Mouse (Mus musculus): ENCODE results near the gene Tspan8.

The Tspan8 gene

GRCm38 (mm10) chr10:115834017-115834416, 17.4 kb downstream of the Tspan8 start:
- no peak for DNase-seq (ENCODE audit: low spot score in 2 of 2)

DNA sequence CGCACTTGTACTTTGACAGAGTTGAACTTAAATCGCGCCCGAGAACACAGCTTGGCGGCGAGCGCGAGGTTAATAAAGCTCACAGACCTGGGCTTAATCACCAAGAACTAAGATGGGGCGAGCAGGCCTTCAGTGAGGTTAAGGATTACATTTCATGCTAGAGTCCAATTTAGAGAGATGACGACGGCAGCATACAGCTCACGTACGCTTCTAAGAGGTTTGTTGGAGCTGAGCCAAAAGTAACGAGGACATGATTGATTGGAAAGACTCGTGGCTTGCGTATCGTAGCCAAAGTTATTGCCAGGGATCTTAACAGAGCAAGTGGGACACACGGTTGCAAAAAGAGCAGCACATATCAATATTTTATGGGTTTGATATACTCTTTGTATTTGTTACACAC, 30.3 kb downstream of the Tspan8 start:
- DNase-seq (ENCODE audit: low spot score in 2 of 2): no peak

GRCm38 (mm10) chr10:115848511-115848910, 31.9 kb downstream of the Tspan8 start:
- DNase-seq (ENCODE audit: low spot score in 2 of 2): no peak

DNA sequence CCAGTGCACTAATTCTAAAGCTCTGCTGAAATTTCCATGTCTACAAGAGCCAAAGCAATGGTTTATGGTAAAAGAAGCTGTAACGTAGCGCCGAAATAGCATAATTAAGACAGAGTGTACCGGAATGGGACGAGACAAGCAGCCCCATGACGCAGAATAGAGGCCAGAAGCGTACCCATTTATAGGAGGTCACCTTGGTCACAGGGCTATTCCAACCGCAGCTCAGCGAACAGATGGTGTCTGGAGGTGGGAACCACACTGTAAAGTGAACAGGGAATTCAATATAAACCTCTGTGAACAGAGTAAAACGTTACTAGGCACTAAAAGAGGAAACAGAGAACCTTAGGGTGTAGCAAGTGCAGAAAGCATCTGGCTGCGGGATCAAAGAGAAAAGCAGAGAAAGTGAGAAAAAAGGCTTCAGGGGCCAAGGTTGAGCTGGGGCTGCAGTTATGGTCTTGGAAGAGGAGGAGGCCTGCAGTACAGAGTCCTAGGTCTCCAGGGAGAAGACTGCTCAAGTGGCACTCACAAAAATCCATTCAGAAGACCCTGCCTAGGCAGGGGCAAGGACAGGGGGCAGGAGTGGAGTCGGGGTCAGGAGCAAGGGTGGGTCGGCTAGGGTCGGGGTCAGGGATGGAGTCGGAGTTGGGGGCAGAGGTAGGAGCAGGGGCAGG, 43.7 kb downstream of the Tspan8 start:
- no peak for DNase-seq (ENCODE audit: low spot score in 2 of 2)

DNA sequence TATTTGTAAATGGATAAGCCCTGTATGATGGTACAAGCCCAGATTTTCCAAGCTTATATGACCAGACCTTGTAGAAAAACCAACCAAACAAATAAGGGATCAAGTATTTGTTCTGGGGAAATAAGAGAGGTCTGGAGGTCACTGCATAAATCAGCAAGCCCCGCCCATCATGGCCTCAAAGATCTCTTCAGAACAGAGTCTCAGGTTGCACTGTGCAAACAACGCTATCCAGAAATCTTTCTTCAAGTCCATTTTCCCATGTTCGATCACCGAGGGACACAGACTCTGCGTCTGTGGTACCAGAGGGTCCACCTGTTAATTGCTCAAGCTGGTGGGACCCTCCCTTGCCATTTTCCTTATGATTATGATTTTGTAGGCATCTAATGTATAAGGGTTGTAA, 45.3 kb downstream of the Tspan8 start:
- DNase-seq (ENCODE audit: low spot score in 2 of 2): no peak

DNA sequence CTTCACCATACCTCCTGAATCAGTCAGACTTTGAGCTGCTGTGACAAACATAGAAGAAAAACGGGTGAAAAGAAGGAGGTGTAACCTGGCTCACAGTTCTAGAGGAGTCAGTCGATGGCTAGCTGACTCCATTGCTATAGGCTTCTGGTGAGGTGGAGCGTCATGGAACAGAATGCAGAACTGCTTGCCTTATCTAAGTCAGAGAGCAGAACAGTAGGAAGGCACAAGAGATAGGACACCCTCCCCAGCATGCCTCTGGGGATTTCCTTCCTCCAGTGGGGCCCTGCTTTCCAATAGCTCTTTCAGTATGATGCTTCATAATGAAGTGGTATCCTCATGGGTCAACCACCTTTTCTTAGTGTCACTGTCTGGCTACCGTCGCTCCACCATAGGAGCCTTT, 66.1 kb downstream of the Tspan8 start:
- DNase-seq (ENCODE audit: low spot score in 2 of 2): no peak

- DNase-seq (ENCODE audit: low spot score in 2 of 2): no peak
Measured at GRCm38 (mm10) chr10:115891924-115892323, 75.3 kb downstream of the Tspan8 start.

- DNase-seq (ENCODE audit: low spot score in 2 of 2): no peak
Measured at GRCm38 (mm10) chr10:115892973-115893372, 76.3 kb downstream of the Tspan8 start.

- no peak for DNase-seq (ENCODE audit: low spot score in 2 of 2)
Measured at GRCm38 (mm10) chr10:115894045-115894444, 77.4 kb downstream of the Tspan8 start.

DNA sequence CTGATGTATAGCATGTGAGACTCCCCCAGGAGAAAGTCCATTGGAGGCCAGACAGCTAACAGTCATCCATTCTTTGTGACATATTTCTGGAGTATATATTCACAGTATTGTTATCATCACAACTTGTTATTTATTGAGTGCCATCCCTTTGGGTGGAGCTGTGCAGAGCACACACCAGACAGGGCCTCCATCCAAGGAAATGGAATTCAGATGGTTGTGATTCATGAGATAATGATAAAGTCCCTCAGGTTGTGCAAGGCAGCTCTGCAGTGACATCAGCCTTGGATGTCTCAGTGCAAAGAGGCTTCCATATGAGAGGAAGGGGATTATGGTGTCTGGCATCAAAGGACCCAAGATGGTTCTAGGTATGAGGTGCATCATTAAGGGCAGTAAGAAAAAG, 80.1 kb downstream of the Tspan8 start:
- no peak for DNase-seq (ENCODE audit: low spot score in 2 of 2)

DNA sequence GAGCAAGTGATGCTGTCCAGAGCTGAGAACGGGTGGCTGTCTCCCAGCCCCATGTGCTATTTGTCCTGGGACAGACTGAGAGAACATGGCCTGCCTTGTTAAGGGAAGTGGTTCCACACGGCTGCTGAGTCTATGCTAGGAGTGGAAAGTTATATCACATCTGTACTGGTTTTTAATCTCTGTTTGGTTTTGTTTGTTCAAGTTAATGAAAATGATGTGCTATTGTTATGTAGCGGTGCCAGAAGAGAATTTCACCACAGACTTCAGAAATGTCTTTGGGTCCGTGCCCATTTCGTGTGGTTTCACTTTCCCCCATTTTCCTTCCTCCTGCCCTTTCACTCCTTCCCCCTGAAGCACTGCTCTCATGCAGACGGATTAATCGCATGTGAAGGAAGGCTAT, 80.6 kb downstream of the Tspan8 start:
- DNase-seq (ENCODE audit: low spot score in 2 of 2): no peak
